Mouse (Mus musculus) lung, postnatal 0 days (tissue): ENCODE measurements around the gene Slc31a1.
A peak's percentile ranks its signal among the peaks of the same experiment; 100 is the strongest.

ENCODE experiments used
- CTCF ChIP-seq: IDR thresholded peaks from 2 replicates; pipeline ENCODE4 v1.5.1; 2016; ENCODE audit warnings: antibody characterized with exemption, mild to moderate bottlenecking
- EP300 ChIP-seq: IDR thresholded peaks from 2 replicates; pipeline ENCODE4 v1.6.1; 2016; ENCODE audit warnings: antibody characterized with exemption, mild to moderate bottlenecking, control low read depth

DNA sequence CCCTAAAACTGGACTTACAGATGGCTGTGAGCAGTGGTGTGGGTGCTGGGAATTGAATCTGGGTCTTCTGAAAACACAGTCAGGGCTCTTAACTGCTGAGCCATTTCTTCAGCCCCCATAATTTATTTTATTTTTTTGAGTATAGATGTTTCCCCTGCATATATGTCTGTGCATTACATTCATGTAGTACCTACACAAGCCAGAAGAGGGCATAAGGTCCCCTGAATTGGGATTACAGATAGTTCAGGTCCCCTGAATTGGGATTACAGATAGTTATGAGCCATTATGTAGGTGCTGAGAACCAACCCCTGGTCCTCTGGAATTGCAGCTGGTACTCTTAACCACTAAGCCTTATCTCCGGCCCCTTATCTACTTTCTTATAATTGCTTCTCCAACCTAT, 16.5 kb upstream of the Slc31a1 start:
- TF ChIP-seq CTCF (peak; percentile 59), EP300 (no peak)
